Mouse (Mus musculus) myocyte (in vitro differentiated cells): ENCODE measurements around the gene Rnf38. TPM values are rescaled to one million over a fixed set of nuclear protein-coding genes. Genes with fewer than 3 reads are reported as not detected.

Experiments
- H3K27me3 ChIP-seq: one replicate; pipeline ENCODE4 v1.6.1; 2011; ENCODE audit not compliant: control insufficient read depth, insufficient read depth, insufficient read length
- H3K36me3 ChIP-seq: one replicate; pipeline ENCODE4 v1.6.1; 2011; ENCODE audit not compliant: control insufficient read depth, insufficient read depth
- H3K4me2 ChIP-seq: one replicate; pipeline ENCODE4 v1.6.1; 2011; ENCODE audit warnings: low read depth, control low read depth
- H3K4me3 ChIP-seq: one replicate; pipeline ENCODE4 v1.5.1; 2011; ENCODE audit warnings: mild to moderate bottlenecking, control low read depth, moderate library complexity
- H3K79me2 ChIP-seq: one replicate; pipeline ENCODE4 v1.6.1; 2011; ENCODE audit not compliant: control insufficient read depth, insufficient read depth
- H3ac ChIP-seq: one replicate; pipeline ENCODE4 v1.6.1; 2011; ENCODE audit not compliant: control insufficient read depth, insufficient read length
- CEBPB ChIP-seq: IDR thresholded peaks from 2 replicates; pipeline ENCODE4 v1.6.1; 2011; ENCODE audit warnings: mild to moderate bottlenecking, moderate library complexity; ENCODE audit not compliant: poor library complexity, insufficient read depth, severe bottlenecking
- E2F4 ChIP-seq: IDR thresholded peaks from one replicate; pipeline ENCODE4 v1.6.1; 2011; ENCODE audit warnings: mild to moderate bottlenecking, control low read depth, moderate library complexity; ENCODE audit not compliant: insufficient read depth
- MAX ChIP-seq: IDR thresholded peaks from one replicate; pipeline ENCODE4 v1.6.1; 2011; ENCODE audit warnings: low read depth, mild to moderate bottlenecking, control low read depth
- MYOD1 ChIP-seq, 3 experiments: IDR thresholded peaks; one replicate each; pipeline ENCODE4 v1.6.1; 2011; ENCODE audit warnings: control low read depth in 2 of 3, low read depth in 2 of 3, mild to moderate bottlenecking in 2 of 3, moderate library complexity in 1 of 3; ENCODE audit not compliant: insufficient read length in 2 of 3, control insufficient read depth in 1 of 3
- MYOG ChIP-seq, 3 experiments: IDR thresholded peaks; one replicate each; pipeline ENCODE4 v1.6.1; 2011; ENCODE audit warnings: control low read depth in 2 of 3, low read depth in 2 of 3, mild to moderate bottlenecking in 2 of 3; ENCODE audit not compliant: insufficient read length in 2 of 3, control insufficient read depth in 1 of 3, insufficient read depth in 1 of 3
- POLR2A ChIP-seq: IDR thresholded peaks from one replicate; pipeline ENCODE4 v1.6.1; 2011; ENCODE audit warnings: low read depth, mild to moderate bottlenecking, control low read depth, moderate library complexity; ENCODE audit not compliant: insufficient read length
- POLR2AphosphoS2 ChIP-seq: IDR thresholded peaks from one replicate; pipeline ENCODE4 v1.6.1; 2011; ENCODE audit warnings: low read depth, control low read depth; ENCODE audit not compliant: insufficient read length
- REST ChIP-seq: IDR thresholded peaks from one replicate; pipeline ENCODE4 v1.6.1; 2011; ENCODE audit warnings: mild to moderate bottlenecking, control low read depth, moderate library complexity; ENCODE audit not compliant: insufficient read depth, insufficient read length
- SRF ChIP-seq: IDR thresholded peaks from one replicate; pipeline ENCODE4 v1.6.1; 2011; ENCODE audit warnings: low read depth; ENCODE audit not compliant: control insufficient read depth, insufficient read length
- TCF12 ChIP-seq: IDR thresholded peaks from one replicate; pipeline ENCODE4 v1.6.1; 2011; ENCODE audit warnings: mild to moderate bottlenecking, control low read depth; ENCODE audit not compliant: poor library complexity, insufficient read depth, severe bottlenecking
- TCF3 ChIP-seq: IDR thresholded peaks from one replicate; pipeline ENCODE4 v1.6.1; 2011; ENCODE audit warnings: low read depth, control low read depth; ENCODE audit not compliant: insufficient read length
- USF1 ChIP-seq: IDR thresholded peaks from one replicate; pipeline ENCODE4 v1.6.1; 2011; ENCODE audit warnings: low read depth, mild to moderate bottlenecking, control low read depth, moderate library complexity
- polyA plus RNA-seq: library from polyadenylated mRNA; unstranded; fragments of >200 nt; fragmentation: generic; extraction: Trizol; gene quantifications from one replicate; pipeline ENCODE4 v1.2.1, GENCODE M21; 2012; ENCODE audit warnings: missing spikeins

Gene Rnf38
- polyA plus RNA-seq, 1 experiment = 12.6 TPM

DNA sequence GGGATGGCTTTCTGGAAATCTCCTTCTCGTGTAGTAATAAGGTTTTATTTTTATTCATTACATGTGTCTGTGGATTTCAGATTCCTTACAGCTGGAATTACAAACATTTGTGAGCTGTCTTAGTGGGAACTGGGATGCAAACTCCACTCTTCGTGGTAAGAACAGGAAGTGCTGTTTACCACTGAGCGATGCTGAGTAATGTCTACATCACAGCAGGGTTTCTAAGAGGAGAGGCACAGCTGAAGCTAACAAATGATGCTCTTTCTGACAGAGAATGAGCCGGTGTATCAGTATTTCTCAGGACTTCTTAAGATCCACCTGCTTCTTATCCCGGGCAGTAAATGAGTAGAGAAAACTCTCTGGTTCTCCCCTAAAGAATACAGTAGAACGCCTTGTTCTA lies 77.1 kb downstream of the Rnf38 start:
- H3K27me3 ChIP-seq = no peaks in the 10 kb centered on the region
- no peak for TF ChIP-seq TCF3
- no peak for TF ChIP-seq MAX
- no peak for TF ChIP-seq SRF
- TF ChIP-seq CEBPB = no peak
- no peak for TF ChIP-seq MYOD1 (IDR thresholded peaks at IDR 0.05; ENCODE audit: control insufficient read depth in 1 of 3, insufficient read length in 2 of 3, low read depth in 2 of 3)
- no peak for TF ChIP-seq MYOG (IDR thresholded peaks at IDR 0.05; ENCODE audit: control insufficient read depth in 1 of 3, insufficient read depth in 1 of 3, insufficient read length in 2 of 3, low read depth in 2 of 3)
- no peak for TF ChIP-seq POLR2A
- TF ChIP-seq TCF12 = no peak
- no peak for TF ChIP-seq USF1
- no peak for TF ChIP-seq REST
- no peak for TF ChIP-seq POLR2AphosphoS2
- TF ChIP-seq E2F4 = no peak
- peak overlapping the region; percentile 16 for H3K4me2 ChIP-seq
- H3ac ChIP-seq = no peak overlapping the region
- H3K79me2 ChIP-seq = peaks cover 71% of the 10 kb centered on the region
- peaks cover 5% of the 10 kb centered on the region for H3K36me3 ChIP-seq
- H3K4me3 ChIP-seq = no peak overlapping the region

DNA sequence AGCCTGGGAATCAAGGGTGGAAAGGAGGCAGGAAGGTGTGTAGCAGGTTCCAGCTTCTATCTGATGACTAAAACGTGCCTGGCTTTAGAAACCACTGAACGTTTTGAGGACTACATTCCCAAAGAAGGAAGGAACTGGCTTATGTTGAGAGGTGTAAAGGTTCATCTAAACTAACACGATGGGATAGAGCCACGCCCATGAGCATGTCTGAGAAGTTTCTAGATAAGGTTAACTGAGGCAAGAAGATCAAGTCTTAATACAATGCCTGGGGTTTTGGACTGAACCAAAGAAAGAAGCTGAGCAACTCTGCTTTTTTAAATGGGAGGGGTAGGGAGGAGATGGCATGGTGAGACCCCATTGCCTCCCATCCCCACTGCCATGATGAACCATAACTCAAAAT lies 78.7 kb downstream of the Rnf38 start:
- no peaks in the 10 kb centered on the region for H3K27me3 ChIP-seq
- H3ac ChIP-seq = no peak overlapping the region
- no peak overlapping the region for H3K4me3 ChIP-seq
- TF ChIP-seq REST = no peak
- no peak for TF ChIP-seq MYOG (IDR thresholded peaks at IDR 0.05; ENCODE audit: control insufficient read depth in 1 of 3, insufficient read depth in 1 of 3, insufficient read length in 2 of 3, low read depth in 2 of 3)
- TF ChIP-seq TCF12 = no peak
- TF ChIP-seq E2F4 = no peak
- TF ChIP-seq MAX = no peak
- TF ChIP-seq CEBPB = no peak
- no peak for TF ChIP-seq SRF
- no peak for TF ChIP-seq POLR2A
- TF ChIP-seq USF1 = no peak
- H3K4me2 ChIP-seq = no peak overlapping the region
- peaks cover 12% of the 10 kb centered on the region for H3K36me3 ChIP-seq
- H3K79me2 ChIP-seq = peaks cover 57% of the 10 kb centered on the region

DNA sequence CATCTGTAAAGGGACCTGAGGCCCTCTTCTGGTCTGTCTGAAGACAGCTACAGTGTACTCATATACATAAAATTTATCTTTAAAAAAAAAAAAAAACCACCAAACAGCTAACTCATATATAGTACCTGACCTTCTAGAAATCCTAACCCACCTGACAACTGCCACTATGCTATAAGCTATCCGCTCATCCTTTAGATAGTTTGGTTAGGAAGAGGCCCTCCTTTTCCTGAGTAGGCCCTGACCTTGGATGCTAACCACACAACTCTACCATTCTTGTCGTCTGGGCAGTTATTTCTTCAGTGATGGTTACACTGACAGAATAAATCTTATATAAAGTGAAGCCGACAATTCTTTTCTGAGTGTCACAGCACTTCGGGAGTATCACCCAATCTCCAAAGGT lies 80.7 kb downstream of the Rnf38 start:
- peaks cover 12% of the 10 kb centered on the region for H3K36me3 ChIP-seq
- peaks cover 40% of the 10 kb centered on the region for H3K79me2 ChIP-seq
- no peaks in the 10 kb centered on the region for H3K27me3 ChIP-seq
- no peak overlapping the region for H3ac ChIP-seq
- no peak overlapping the region for H3K4me2 ChIP-seq
- no peak overlapping the region for H3K4me3 ChIP-seq
- TF ChIP-seq MYOD1 (IDR thresholded peaks at IDR 0.05; ENCODE audit: control insufficient read depth in 1 of 3, insufficient read length in 2 of 3, low read depth in 2 of 3) = no peak
- TF ChIP-seq SRF = no peak
- no peak for TF ChIP-seq MYOG (IDR thresholded peaks at IDR 0.05; ENCODE audit: control insufficient read depth in 1 of 3, insufficient read depth in 1 of 3, insufficient read length in 2 of 3, low read depth in 2 of 3)

DNA sequence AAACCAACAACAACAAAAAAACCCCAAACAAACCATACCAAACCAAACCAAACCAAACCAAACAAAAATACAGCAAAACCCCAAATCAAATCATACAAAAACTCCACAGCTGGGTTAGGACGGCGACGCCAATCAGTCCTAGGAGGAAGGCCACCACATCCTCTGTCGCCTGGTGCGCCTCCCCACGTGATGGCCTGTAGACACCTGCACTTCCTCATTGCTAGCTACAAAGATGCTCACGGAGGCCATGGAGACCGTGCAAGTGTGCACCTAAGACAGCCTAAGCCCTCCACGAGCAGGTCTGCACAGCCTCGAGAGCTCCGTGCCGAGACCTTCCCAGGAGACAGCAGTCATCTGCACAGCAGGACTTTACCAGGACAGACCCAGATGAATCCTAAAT lies 106.8 kb downstream of the Rnf38 start:
- H3K27me3 ChIP-seq = no peaks in the 10 kb centered on the region
- no peaks in the 10 kb centered on the region for H3K79me2 ChIP-seq
- H3K4me2 ChIP-seq = no peak overlapping the region
- no peak overlapping the region for H3ac ChIP-seq
- TF ChIP-seq TCF12 (no peak), POLR2A (no peak), E2F4 (no peak), POLR2AphosphoS2 (no peak), TCF3 (no peak), MYOG (IDR thresholded peaks at IDR 0.05; ENCODE audit: control insufficient read depth in 1 of 3, insufficient read depth in 1 of 3, insufficient read length in 2 of 3, low read depth in 2 of 3) (no peak), MYOD1 (IDR thresholded peaks at IDR 0.05; ENCODE audit: control insufficient read depth in 1 of 3, insufficient read length in 2 of 3, low read depth in 2 of 3) (no peak), SRF (no peak), MAX (no peak), REST (no peak), USF1 (no peak), CEBPB (no peak)
- peaks cover 36% of the 10 kb centered on the region for H3K36me3 ChIP-seq
- H3K4me3 ChIP-seq = no peak overlapping the region

- H3ac ChIP-seq = no peak overlapping the region
- TF ChIP-seq MYOD1 (IDR thresholded peaks at IDR 0.05; ENCODE audit: control insufficient read depth in 1 of 3, insufficient read length in 2 of 3, low read depth in 2 of 3) = no peak
- no peak for TF ChIP-seq USF1
- no peak for TF ChIP-seq CEBPB
- TF ChIP-seq POLR2AphosphoS2 = no peak
- TF ChIP-seq SRF = no peak
- no peak for TF ChIP-seq POLR2A
- TF ChIP-seq MAX = no peak
- TF ChIP-seq E2F4 = no peak
- TF ChIP-seq MYOG (IDR thresholded peaks at IDR 0.05; ENCODE audit: control insufficient read depth in 1 of 3, insufficient read depth in 1 of 3, insufficient read length in 2 of 3, low read depth in 2 of 3) = no peak
- TF ChIP-seq TCF12 = no peak
- H3K36me3 ChIP-seq = no peaks in the 10 kb centered on the region
- no peaks in the 10 kb centered on the region for H3K27me3 ChIP-seq
- no peaks in the 10 kb centered on the region for H3K79me2 ChIP-seq
- no peak overlapping the region for H3K4me2 ChIP-seq
- no peak overlapping the region for H3K4me3 ChIP-seq
Measured at GRCm38 (mm10) chr4:44119410-44120201, 114.0 kb downstream of the Rnf38 start.
